Comparison of ENCODE assay signal across 9 mouse cellular contexts in the genomic region with DNA sequence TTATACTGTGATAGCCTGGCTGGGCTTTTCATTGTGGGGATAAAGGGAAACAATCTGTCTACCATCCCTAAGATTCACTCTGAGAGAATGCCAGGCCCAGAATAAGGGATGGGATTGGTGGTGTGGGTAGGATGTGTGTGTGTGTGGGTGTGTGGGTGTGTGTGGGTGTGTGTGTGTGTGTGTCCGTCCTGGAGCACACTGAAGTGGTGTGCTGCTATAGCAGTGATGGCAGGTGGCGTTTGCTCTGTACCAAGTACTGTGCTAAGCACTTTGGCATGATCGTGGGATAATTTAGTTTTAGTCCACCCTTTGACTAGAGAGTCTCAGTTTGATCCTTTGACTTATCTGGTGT. TPM values are rescaled to one million over a fixed set of nuclear protein-coding genes. Genes with fewer than 3 reads are reported as not detected.
A peak's percentile ranks its signal among the peaks of the same experiment; 100 is the strongest.
DNase-seq lines count a peak whose midpoint lies in the region; ATAC-seq and TF ChIP-seq lines count a peak whose summit lies in the region.
"Had no signal": no experiment of that assay in that cellular context is flagged by ENCODE, and none has a peak within 500 bp of the region (broad histone marks: within the 10 kb centered on the region; RNA-seq: fewer than 3 reads in every experiment).

No protein-coding gene starts in this region.

- no peak overlapping the region for H3K4me2 ChIP-seq in forebrain, embryonic 16.5 days (ENCODE audit: low read length)
- no peak overlapping the region for H3K4me2 ChIP-seq in limb, embryonic 14.5 days (replicated peaks; ENCODE audit: low read depth, low read length, severe bottlenecking)

- TF ChIP-seq EP300 in ES-Bruce4 (IDR thresholded peaks at IDR 0.05; ENCODE audit: insufficient read depth, low read depth, low read length) = no peak

- TF ChIP-seq CTCF in ES-Bruce4 (IDR thresholded peaks at IDR 0.05; ENCODE audit: low read depth, low read length) = no peak

- intact Hi-C loops in heart, postnatal 25 days (cut with DNase I) = no loop called here

- peak overlapping the region; percentile 80; the same call in 1 of the 2 replicates for H3K27ac ChIP-seq in heart, embryonic 10.5 days
- H3K27ac ChIP-seq in ES-Bruce4 (ENCODE audit: insufficient read depth, low read length) = peak overlapping the region; percentile 93
- H3K27ac ChIP-seq in forebrain, embryonic 16.5 days (ENCODE audit: low read length) = peak overlapping the region; percentile 26; the same call in 1 of the 2 replicates
- peak overlapping the region; percentile 72 for H3K27ac ChIP-seq in limb, embryonic 14.5 days (replicated peaks; ENCODE audit: low read depth, low read length)
- H3K27ac ChIP-seq: liver, embryonic 14.5 days had no signal

- H3K4me3 ChIP-seq in heart, embryonic 10.5 days = no peak overlapping the region
- no peak overlapping the region for H3K4me3 ChIP-seq in ES-Bruce4 (ENCODE audit: low read depth, low read length)
- H3K4me3 ChIP-seq in forebrain, embryonic 16.5 days (replicated peaks; ENCODE audit: low read length) = no peak overlapping the region
- H3K4me3 ChIP-seq in limb, embryonic 14.5 days (replicated peaks; ENCODE audit: low read length) = no peak overlapping the region

- H3K9me3 ChIP-seq in heart, embryonic 10.5 days = no peaks in the 10 kb centered on the region
- no peaks in the 10 kb centered on the region for H3K9me3 ChIP-seq in ES-Bruce4 (replicated peaks; ENCODE audit: control insufficient read depth, insufficient read depth, low read length, poor library complexity, severe bottlenecking)
- no peaks in the 10 kb centered on the region for H3K9me3 ChIP-seq in forebrain, embryonic 16.5 days (ENCODE audit: control insufficient read depth, low read length)
- no peaks in the 10 kb centered on the region for H3K9me3 ChIP-seq in limb, embryonic 14.5 days (ENCODE audit: control insufficient read depth, low read length)

- H3K27me3 ChIP-seq in heart, embryonic 10.5 days (ENCODE audit: insufficient read depth, poor library complexity, severe bottlenecking) = no peaks in the 10 kb centered on the region
- no peaks in the 10 kb centered on the region for H3K27me3 ChIP-seq in ES-Bruce4 (ENCODE audit: control insufficient read depth, insufficient read depth, low read length, poor library complexity, severe bottlenecking)
- H3K27me3 ChIP-seq in forebrain, embryonic 16.5 days (replicated peaks; ENCODE audit: control insufficient read depth, insufficient read depth, low read length) = no peaks in the 10 kb centered on the region
- no peaks in the 10 kb centered on the region for H3K27me3 ChIP-seq in limb, embryonic 14.5 days (ENCODE audit: control insufficient read depth, insufficient read depth, low read length)

- H3K36me3 ChIP-seq in heart, embryonic 10.5 days = no peaks in the 10 kb centered on the region
- H3K36me3 ChIP-seq in ES-Bruce4 (ENCODE audit: control insufficient read depth, insufficient read depth, low read length, poor library complexity, severe bottlenecking) = no peaks in the 10 kb centered on the region
- no peaks in the 10 kb centered on the region for H3K36me3 ChIP-seq in forebrain, embryonic 16.5 days (ENCODE audit: control insufficient read depth, insufficient read depth)
- no peaks in the 10 kb centered on the region for H3K36me3 ChIP-seq in limb, embryonic 14.5 days (ENCODE audit: control insufficient read depth, insufficient read depth, low read length)

- peaks cover 65% of the 10 kb centered on the region for H3K4me1 ChIP-seq in heart, embryonic 10.5 days
- H3K4me1 ChIP-seq in ES-Bruce4 (ENCODE audit: control insufficient read depth, insufficient read depth, low read length) = peaks cover 16% of the 10 kb centered on the region
- H3K4me1 ChIP-seq in forebrain, embryonic 16.5 days (replicated peaks; ENCODE audit: control insufficient read depth, insufficient read depth, low read length) = peaks cover 26% of the 10 kb centered on the region
- peaks cover 42% of the 10 kb centered on the region for H3K4me1 ChIP-seq in limb, embryonic 14.5 days (ENCODE audit: control insufficient read depth, insufficient read depth, low read length)

- no peak for ATAC-seq in forebrain, embryonic 16.5 days
- no peak for ATAC-seq in limb, embryonic 14.5 days (ENCODE audit: low FRiP score, low read depth)
- no peak for ATAC-seq in inflammation-experienced regulatory T-cells, adult 6 months

- no peak for TF ChIP-seq POLR2A in ES-Bruce4 (IDR thresholded peaks at IDR 0.05; ENCODE audit: insufficient read depth, low read length)
- TF ChIP-seq POLR2A in limb, embryonic 14.5 days (IDR thresholded peaks at IDR 0.05; ENCODE audit: borderline replicate concordance, extremely low read depth, insufficient read depth, insufficient read length) = no peak

- 78% methylated on average over 3 of the region's 3 CpGs for WGBS in heart, embryonic 10.5 days
- WGBS in forebrain, embryonic 16.5 days = 69% methylated on average over 3 of the region's 3 CpGs
- 80% methylated on average over 3 of the region's 3 CpGs for WGBS in limb, embryonic 14.5 days

- DNase-seq in heart, embryonic 10.5 days (ENCODE audit: low spot score) = no peak
- DNase-seq in heart, postnatal 25 days (ENCODE audit: low spot score) = no peak
- no peak for DNase-seq in limb, embryonic 14.5 days (ENCODE audit: low spot score)
- DNase-seq in adrenal gland, adult 18-20 months (ENCODE audit: low spot score in 2 of 2) = no peak
- DNase-seq in frontal cortex, postnatal 10 days (ENCODE audit: low spot score in 2 of 2) = no peak

- no peak overlapping the region for H3K9ac ChIP-seq in ES-Bruce4 (ENCODE audit: low read depth, poor library complexity, severe bottlenecking)
- H3K9ac ChIP-seq in forebrain, embryonic 16.5 days (replicated peaks; ENCODE audit: low read depth, low read length) = no peak overlapping the region
- H3K9ac ChIP-seq in limb, embryonic 14.5 days (ENCODE audit: low read depth, low read length, severe bottlenecking) = no peak overlapping the region
- H3K9ac ChIP-seq: liver, embryonic 14.5 days had no signal

RNA-seq across cellular contexts. Expression of a gene that starts 40.6 kb away (rescaled TPM):
- polyA plus RNA-seq in heart, embryonic 10.5 days (2016; fragmentation: Nextera tagmentation; extraction: Ambion mirVana) = 18.2 and 24.1 TPM in 2 replicates
- 100 to 1,000 TPM; 309 to 322 TPM for total RNA-seq in heart, postnatal 25 days (2021)
- 40.3 and 44.1 TPM in 2 replicates for polyA plus RNA-seq in ES-Bruce4 (2011; ENCODE audit: insufficient read depth, insufficient read length, low read depth, missing spikeins)
- polyA plus RNA-seq in forebrain, embryonic 16.5 days (2015; fragmentation: Nextera tagmentation; extraction: Ambion mirVana) = 85.1 and 92.2 TPM in 2 replicates
- polyA plus RNA-seq in limb, embryonic 14.5 days (2012; rRNA removed) = 31.2 and 37.5 TPM in 2 replicates
- 20.0 and 20.8 TPM in 2 replicates for polyA plus RNA-seq in limb, embryonic 14.5 days (2014; fragmentation: Nextera tagmentation; extraction: Ambion mirVana)
- polyA plus RNA-seq in inflammation-experienced regulatory T-cells, adult 6 months (2017; shearing (Covaris generic)) = 10 to 100 TPM in 2 of 3 experiments, 1 to 10 TPM in 1; 7.5 to 12.9 (median 11.8) TPM
- total RNA-seq in adrenal gland, adult 18-20 months (2021) = 10 to 100 TPM; 75.7 to 96.6 TPM

Comparison
In these comparisons a context has a peak if more than half of its experiments do, and no peak if none do; other contexts are left out.
1. H3K27ac ChIP-seq: peak in every context shown above with its lines; median percentile 93 in ES-Bruce4; 80 in heart, embryonic 10.5 days; 72 in limb, embryonic 14.5 days; 26 in forebrain, embryonic 16.5 days.